Mouse (Mus musculus) ES-Bruce4 (cell line): Measurements from ENCODE around the gene Rnf216.

ENCODE experiments used
- CTCF ChIP-seq: IDR thresholded peaks from one replicate; pipeline ENCODE4 v1.8.1; 2011; ENCODE audit warnings: low read depth, low read length
- EP300 ChIP-seq: IDR thresholded peaks from 2 replicates; pipeline ENCODE4 v1.6.1; 2011; ENCODE audit warnings: low read depth, low read length; ENCODE audit not compliant: insufficient read depth
- POLR2A ChIP-seq: IDR thresholded peaks from one replicate; pipeline ENCODE4 v1.8.1; 2011; ENCODE audit warnings: low read length; ENCODE audit not compliant: insufficient read depth

- TF ChIP-seq POLR2A, result no peak
- TF ChIP-seq EP300, result no peak
- no peak for TF ChIP-seq CTCF
These were observed 68.9 kb downstream of the Rnf216 start for GRCm38 (mm10) chr5:143043902-143044301.
